Mouse (Mus musculus): ENCODE measurements around the gene Dclk2. TPM values are rescaled to one million over a fixed set of nuclear protein-coding genes. Genes with fewer than 3 reads are reported as not detected.

Dclk2 gene
- 2.4 and 5.4 TPM in 2 replicates for polyA plus RNA-seq (2015; fragmentation: Nextera tagmentation; extraction: Ambion mirVana)

- peak within 1 kb of the TSS; percentile 93 for H3K4me3 ChIP-seq
- peak; percentile 86 for ATAC-seq (replicated peaks; ENCODE audit: insufficient number of reproducible peaks, insufficient read depth, low FRiP score, low read depth)
- peak within 1 kb of the TSS; percentile 73 for H3K27ac ChIP-seq
- H3K36me3 ChIP-seq = no peaks in the 10 kb centered on the region
- H3K4me1 ChIP-seq (replicated peaks) = peaks cover 13% of the 10 kb centered on the region
- no peaks in the 10 kb centered on the region for H3K9me3 ChIP-seq (replicated peaks)
- H3K9ac ChIP-seq = peak within 1 kb of the TSS; percentile 69
- H3K4me2 ChIP-seq = peak within 1 kb of the TSS; percentile 92
- peaks cover 5% of the 10 kb centered on the region; the same call in 1 of the 2 replicates for H3K27me3 ChIP-seq
- under 1% methylated on average over 88 of the region's 91 CpGs for WGBS
These were observed at the start of gene Dclk2 for GRCm38 (mm10) chr3:86920343-86921083. Dclk2 (minus strand) TSS chr3:86920852.

- ATAC-seq (replicated peaks; ENCODE audit: insufficient number of reproducible peaks, insufficient read depth, low FRiP score, low read depth) = no peak
- H3K27me3 ChIP-seq = no peaks in the 10 kb centered on the region
- H3K4me1 ChIP-seq (replicated peaks) = no peaks in the 10 kb centered on the region
- H3K9ac ChIP-seq = no peak overlapping the region
- no peak overlapping the region for H3K27ac ChIP-seq
- H3K4me2 ChIP-seq = no peak overlapping the region
- no peak overlapping the region for H3K4me3 ChIP-seq
- 86% methylated on average over 17 of the region's 17 CpGs for WGBS
- H3K9me3 ChIP-seq (replicated peaks) = no peaks in the 10 kb centered on the region
- H3K36me3 ChIP-seq = no peaks in the 10 kb centered on the region
These were observed 42.2 kb upstream of the Dclk2 start for GRCm38 (mm10) chr3:86962665-86963435.

GRCm38 (mm10) chr3:86961395-86961669, 40.7 kb upstream of the Dclk2 start:
- ATAC-seq (replicated peaks; ENCODE audit: insufficient number of reproducible peaks, insufficient read depth, low FRiP score, low read depth) = no peak
- H3K4me1 ChIP-seq (replicated peaks) = no peaks in the 10 kb centered on the region
- 77% methylated on average over 2 of the region's 2 CpGs for WGBS
- H3K9ac ChIP-seq = no peak overlapping the region
- H3K27me3 ChIP-seq = no peaks in the 10 kb centered on the region
- no peak overlapping the region for H3K4me2 ChIP-seq
- H3K36me3 ChIP-seq = no peaks in the 10 kb centered on the region
- H3K27ac ChIP-seq = no peak overlapping the region
- H3K4me3 ChIP-seq = no peak overlapping the region
- no peaks in the 10 kb centered on the region for H3K9me3 ChIP-seq (replicated peaks)

GRCm38 (mm10) chr3:86960656-86961394, 40.2 kb upstream of the Dclk2 start:
- Histone ChIP-seq H3K4me2 (no peak overlapping the region), H3K9ac (no peak overlapping the region), H3K4me3 (no peak overlapping the region), H3K27me3 (no peaks in the 10 kb centered on the region), H3K4me1 (replicated peaks) (no peaks in the 10 kb centered on the region), H3K36me3 (no peaks in the 10 kb centered on the region), H3K9me3 (replicated peaks) (no peaks in the 10 kb centered on the region), H3K27ac (no peak overlapping the region)
- no peak for ATAC-seq (replicated peaks; ENCODE audit: insufficient number of reproducible peaks, insufficient read depth, low FRiP score, low read depth)
- WGBS = 72% methylated on average over 17 of the region's 17 CpGs

- Histone ChIP-seq H3K27ac (no peak overlapping the region), H3K4me1 (replicated peaks) (no peaks in the 10 kb centered on the region), H3K9ac (no peak overlapping the region), H3K9me3 (replicated peaks) (no peaks in the 10 kb centered on the region), H3K4me2 (no peak overlapping the region), H3K27me3 (no peaks in the 10 kb centered on the region), H3K36me3 (no peaks in the 10 kb centered on the region), H3K4me3 (no peak overlapping the region)
- ATAC-seq (replicated peaks; ENCODE audit: insufficient number of reproducible peaks, insufficient read depth, low FRiP score, low read depth) = no peak
- 77% methylated on average over 7 of the region's 7 CpGs for WGBS
These were observed 38.4 kb upstream of the Dclk2 start for GRCm38 (mm10) chr3:86959088-86959487.

- Histone ChIP-seq H3K27me3 (no peaks in the 10 kb centered on the region), H3K27ac (no peak overlapping the region), H3K9ac (no peak overlapping the region), H3K9me3 (replicated peaks) (0 out of 2 replicates have a peak, but pooled peaks cover 5% of the 10 kb centered on the region), H3K4me2 (no peak overlapping the region), H3K4me1 (replicated peaks) (no peaks in the 10 kb centered on the region), H3K4me3 (no peak overlapping the region), H3K36me3 (no peaks in the 10 kb centered on the region)
- WGBS = 24% methylated on average over 4 of the region's 4 CpGs
- no peak for ATAC-seq (replicated peaks; ENCODE audit: insufficient number of reproducible peaks, insufficient read depth, low FRiP score, low read depth)
These were observed 34.7 kb upstream of the Dclk2 start for GRCm38 (mm10) chr3:86955376-86955775.

- no peak for ATAC-seq (replicated peaks; ENCODE audit: insufficient number of reproducible peaks, insufficient read depth, low FRiP score, low read depth)
- Histone ChIP-seq H3K4me2 (no peak overlapping the region), H3K9me3 (replicated peaks) (0 out of 2 replicates have a peak, but pooled peaks cover 5% of the 10 kb centered on the region), H3K4me1 (replicated peaks) (no peaks in the 10 kb centered on the region), H3K27me3 (no peaks in the 10 kb centered on the region), H3K36me3 (no peaks in the 10 kb centered on the region), H3K4me3 (no peak overlapping the region), H3K9ac (no peak overlapping the region), H3K27ac (no peak overlapping the region)
- WGBS = 48% methylated on average over 1 of the region's 1 CpGs
These were observed 33.9 kb upstream of the Dclk2 start for GRCm38 (mm10) chr3:86954521-86954920.

GRCm38 (mm10) chr3:86953819-86954218, 33.2 kb upstream of the Dclk2 start:
- whole genome bisulfite sequencing = 75% methylated on average over 4 of the region's 4 CpGs

GRCm38 (mm10) chr3:86950652-86951051, 30.0 kb upstream of the Dclk2 start:
- H3K27me3 ChIP-seq = no peaks in the 10 kb centered on the region
- H3K4me1 ChIP-seq (replicated peaks) = no peaks in the 10 kb centered on the region
- no peak overlapping the region for H3K4me2 ChIP-seq
- H3K36me3 ChIP-seq = no peaks in the 10 kb centered on the region
- 0 out of 2 replicates have a peak, but pooled peaks cover 5% of the 10 kb centered on the region for H3K9me3 ChIP-seq (replicated peaks)
- WGBS = 32% methylated on average over 2 of the region's 2 CpGs
- H3K27ac ChIP-seq = no peak overlapping the region
- no peak overlapping the region for H3K9ac ChIP-seq
- no peak overlapping the region for H3K4me3 ChIP-seq
- no peak for ATAC-seq (replicated peaks; ENCODE audit: insufficient number of reproducible peaks, insufficient read depth, low FRiP score, low read depth)

More at GRCm38 (mm10) chr3:86953819-86954218, 33.2 kb upstream of the Dclk2 start:
- no peak overlapping the region for H3K9ac ChIP-seq
- ATAC-seq (replicated peaks; ENCODE audit: insufficient number of reproducible peaks, insufficient read depth, low FRiP score, low read depth) = no peak
- no peak overlapping the region for H3K27ac ChIP-seq
- no peaks in the 10 kb centered on the region for H3K36me3 ChIP-seq
- H3K4me3 ChIP-seq = no peak overlapping the region
- no peaks in the 10 kb centered on the region for H3K27me3 ChIP-seq
- no peaks in the 10 kb centered on the region for H3K4me1 ChIP-seq (replicated peaks)
- 0 out of 2 replicates have a peak, but pooled peaks cover 5% of the 10 kb centered on the region for H3K9me3 ChIP-seq (replicated peaks)
- no peak overlapping the region for H3K4me2 ChIP-seq

GRCm38 (mm10) chr3:86936254-86936836, 15.7 kb upstream of the Dclk2 start:
- Histone ChIP-seq H3K9ac (no peak overlapping the region), H3K9me3 (replicated peaks) (no peaks in the 10 kb centered on the region), H3K4me1 (replicated peaks) (no peaks in the 10 kb centered on the region), H3K4me3 (no peak overlapping the region), H3K4me2 (no peak overlapping the region), H3K27me3 (no peaks in the 10 kb centered on the region), H3K27ac (no peak overlapping the region), H3K36me3 (no peaks in the 10 kb centered on the region)
- no peak for ATAC-seq (replicated peaks; ENCODE audit: insufficient number of reproducible peaks, insufficient read depth, low FRiP score, low read depth)
- WGBS = 23% methylated on average over 2 of the region's 2 CpGs

- ATAC-seq (replicated peaks; ENCODE audit: insufficient number of reproducible peaks, insufficient read depth, low FRiP score, low read depth) = no peak
- Histone ChIP-seq H3K27me3 (no peaks in the 10 kb centered on the region), H3K36me3 (no peaks in the 10 kb centered on the region), H3K4me3 (no peak overlapping the region), H3K4me1 (replicated peaks) (no peaks in the 10 kb centered on the region), H3K4me2 (no peak overlapping the region), H3K9ac (no peak overlapping the region), H3K27ac (no peak overlapping the region), H3K9me3 (replicated peaks) (no peaks in the 10 kb centered on the region)
- WGBS = 77% methylated on average over 7 of the region's 7 CpGs
These were observed 12.8 kb upstream of the Dclk2 start for GRCm38 (mm10) chr3:86933446-86933845.
